Mouse (Mus musculus) lung, postnatal 25 days (tissue): ENCODE data around the gene Gdf5.
"Not testable (repeated sequence)": the region's sequence is repeated elsewhere in the genome, so short reads cannot be mapped to it uniquely, and the experiment has no call there.

Experiments used
- DNase-seq: peaks from one replicate; pipeline ENCODE4 v3.0.0; 2022; ENCODE audit warnings: low spot score

The Gdf5 gene

GRCm38 (mm10) chr2:155941697-155942442, 3.3 kb downstream of the Gdf5 start:
- no peak for DNase-seq

- no peak for DNase-seq
Measured at GRCm38 (mm10) chr2:155940681-155941080, 4.5 kb downstream of the Gdf5 start, which contains the start of gene Gm15557. Gm15557 (plus strand) TSS chr2:155940728.

- DNase-seq = no peak
Measured at GRCm38 (mm10) chr2:155939897-155940529, 5.2 kb downstream of the Gdf5 start.

GRCm38 (mm10) chr2:155929531-155930442, 15.4 kb downstream of the Gdf5 start, which contains the start of gene Uqcc1:
Uqcc1 (minus strand) TSS chr2:155930310.
- DNase-seq = peak; percentile 96

- DNase-seq = no peak
Measured at GRCm38 (mm10) chr2:155928711-155929345, 16.3 kb downstream of the Gdf5 start.

GRCm38 (mm10) chr2:155925213-155925612, 20.0 kb downstream of the Gdf5 start:
- DNase-seq = not testable (repeated sequence)

- DNase-seq = no peak
Measured at GRCm38 (mm10) chr2:155923143-155923542, 22.0 kb downstream of the Gdf5 start.

GRCm38 (mm10) chr2:155914684-155915083, 30.5 kb downstream of the Gdf5 start:
- DNase-seq = no peak

- no peak for DNase-seq
Measured at GRCm38 (mm10) chr2:155903632-155904008, 41.5 kb downstream of the Gdf5 start.

GRCm38 (mm10) chr2:155902989-155903631, 42.1 kb downstream of the Gdf5 start:
- peak; percentile 18 for DNase-seq

- DNase-seq = no peak
Measured at GRCm38 (mm10) chr2:155895046-155895735, 50.0 kb downstream of the Gdf5 start.

GRCm38 (mm10) chr2:155894307-155895045, 50.7 kb downstream of the Gdf5 start:
- no peak for DNase-seq
